Mouse (Mus musculus): ENCODE measurements around the gene Ttc30b. TPM values are rescaled to one million over a fixed set of nuclear protein-coding genes. Genes with fewer than 3 reads are reported as not detected.
"Not testable (repeated sequence)": the region's sequence is repeated elsewhere in the genome, so short reads cannot be mapped to it uniquely, and the experiment has no call there.

Gene Ttc30b
- polyA plus RNA-seq, 1 experiment = 1.7 TPM

- H3K27me3 ChIP-seq (ENCODE audit: control insufficient read depth, insufficient read depth, insufficient read length) = peaks cover 42% of the 10 kb centered on the region
- no peaks in the 10 kb centered on the region for H3K36me3 ChIP-seq (ENCODE audit: control insufficient read depth, insufficient read depth)
- no peaks in the 10 kb centered on the region for H3K79me2 ChIP-seq (ENCODE audit: control insufficient read depth, insufficient read depth)
- H3K4me3 ChIP-seq = no peak overlapping the region
- H3ac ChIP-seq (ENCODE audit: control insufficient read depth, insufficient read length) = no peak overlapping the region
- H3K4me2 ChIP-seq (ENCODE audit: low read depth) = no peak overlapping the region
- no peak for TF ChIP-seq MYOD1 (IDR thresholded peaks at IDR 0.05; ENCODE audit: control insufficient read depth in 1 of 3, insufficient read length in 2 of 3, low read depth in 2 of 3)
- TF ChIP-seq TCF12 (IDR thresholded peaks at IDR 0.05; ENCODE audit: insufficient read depth, poor library complexity, severe bottlenecking) = no peak
- no peak for TF ChIP-seq POLR2AphosphoS2 (IDR thresholded peaks at IDR 0.05; ENCODE audit: insufficient read length, low read depth)
- no peak for TF ChIP-seq POLR2A (IDR thresholded peaks at IDR 0.05; ENCODE audit: insufficient read length, low read depth)
- no peak for TF ChIP-seq E2F4 (IDR thresholded peaks at IDR 0.05; ENCODE audit: insufficient read depth)
- TF ChIP-seq REST (IDR thresholded peaks at IDR 0.05; ENCODE audit: insufficient read depth, insufficient read length) = no peak
- no peak for TF ChIP-seq USF1 (IDR thresholded peaks at IDR 0.05; ENCODE audit: low read depth)
- TF ChIP-seq SRF (IDR thresholded peaks at IDR 0.05; ENCODE audit: control insufficient read depth, insufficient read length, low read depth) = no peak
- TF ChIP-seq CEBPB (IDR thresholded peaks at IDR 0.05; ENCODE audit: insufficient read depth, poor library complexity, severe bottlenecking) = no peak
- no peak for TF ChIP-seq MAX (IDR thresholded peaks at IDR 0.05; ENCODE audit: low read depth)
- TF ChIP-seq MYOG (IDR thresholded peaks at IDR 0.05; ENCODE audit: control insufficient read depth in 1 of 3, insufficient read depth in 1 of 3, insufficient read length in 2 of 3, low read depth in 2 of 3) = no peak
- no peak for TF ChIP-seq TCF3 (IDR thresholded peaks at IDR 0.05; ENCODE audit: insufficient read length, low read depth)
Measured at GRCm38 (mm10) chr2:75953320-75953719, 14.9 kb upstream of the Ttc30b start.

- TF ChIP-seq E2F4 (IDR thresholded peaks at IDR 0.05; ENCODE audit: insufficient read depth) = no peak
- TF ChIP-seq REST (IDR thresholded peaks at IDR 0.05; ENCODE audit: insufficient read depth, insufficient read length) = no peak
- TF ChIP-seq CEBPB (IDR thresholded peaks at IDR 0.05; ENCODE audit: insufficient read depth, poor library complexity, severe bottlenecking) = no peak
- no peak for TF ChIP-seq MYOG (IDR thresholded peaks at IDR 0.05; ENCODE audit: control insufficient read depth in 1 of 3, insufficient read depth in 1 of 3, insufficient read length in 2 of 3, low read depth in 2 of 3)
- no peak for TF ChIP-seq MAX (IDR thresholded peaks at IDR 0.05; ENCODE audit: low read depth)
- no peak for TF ChIP-seq POLR2A (IDR thresholded peaks at IDR 0.05; ENCODE audit: insufficient read length, low read depth)
- TF ChIP-seq SRF (IDR thresholded peaks at IDR 0.05; ENCODE audit: control insufficient read depth, insufficient read length, low read depth) = no peak
- no peak for TF ChIP-seq POLR2AphosphoS2 (IDR thresholded peaks at IDR 0.05; ENCODE audit: insufficient read length, low read depth)
- no peak for TF ChIP-seq TCF3 (IDR thresholded peaks at IDR 0.05; ENCODE audit: insufficient read length, low read depth)
- no peak for TF ChIP-seq TCF12 (IDR thresholded peaks at IDR 0.05; ENCODE audit: insufficient read depth, poor library complexity, severe bottlenecking)
- Histone ChIP-seq H3K79me2 (ENCODE audit: control insufficient read depth, insufficient read depth) (no peaks in the 10 kb centered on the region), H3K4me3 (no peak overlapping the region), H3K27me3 (ENCODE audit: control insufficient read depth, insufficient read depth, insufficient read length) (peaks cover 34% of the 10 kb centered on the region), H3ac (ENCODE audit: control insufficient read depth, insufficient read length) (no peak overlapping the region), H3K4me2 (ENCODE audit: low read depth) (no peak overlapping the region), H3K36me3 (ENCODE audit: control insufficient read depth, insufficient read depth) (no peaks in the 10 kb centered on the region)
Measured at GRCm38 (mm10) chr2:75950685-75951084, 12.3 kb upstream of the Ttc30b start.

GRCm38 (mm10) chr2:75937520-75938116, 767 bp downstream of the Ttc30b start:
- H3K36me3 ChIP-seq (ENCODE audit: control insufficient read depth, insufficient read depth); H3K79me2 ChIP-seq (ENCODE audit: control insufficient read depth, insufficient read depth); H3K27me3 ChIP-seq (ENCODE audit: control insufficient read depth, insufficient read depth, insufficient read length): not testable (repeated sequence)
- Histone ChIP-seq H3K4me2 (ENCODE audit: low read depth) (peak overlapping the region; percentile 85), H3K4me3 (peak overlapping the region; percentile 31), H3ac (ENCODE audit: control insufficient read depth, insufficient read length) (peak overlapping the region; percentile 43)

- H3K4me2 ChIP-seq (ENCODE audit: low read depth); H3ac ChIP-seq (ENCODE audit: control insufficient read depth, insufficient read length); H3K4me3 ChIP-seq; H3K27me3 ChIP-seq (ENCODE audit: control insufficient read depth, insufficient read depth, insufficient read length); H3K36me3 ChIP-seq (ENCODE audit: control insufficient read depth, insufficient read depth); H3K79me2 ChIP-seq (ENCODE audit: control insufficient read depth, insufficient read depth): not testable (repeated sequence)
Measured at GRCm38 (mm10) chr2:75936685-75937084, 1.7 kb downstream of the Ttc30b start.

DNA sequence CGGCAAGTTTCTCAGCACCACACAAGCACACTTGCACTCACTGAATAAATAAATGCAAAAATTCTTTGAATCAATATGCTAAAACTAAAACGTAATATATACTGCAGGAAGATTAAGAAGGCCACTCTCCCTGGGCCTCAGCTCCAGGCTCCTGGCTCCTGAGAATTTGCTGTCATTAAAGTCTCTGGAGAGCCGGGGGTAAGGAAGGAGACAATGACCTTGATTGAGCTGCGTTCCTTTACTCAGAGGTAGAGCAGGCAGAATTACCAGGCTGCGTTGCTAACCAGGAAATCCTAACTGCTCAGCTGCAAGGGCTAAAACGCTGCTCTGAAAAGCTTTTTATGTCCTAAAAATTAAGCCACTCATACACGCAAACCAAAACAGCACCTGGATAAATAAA, 4.8 kb downstream of the Ttc30b start:
- Histone ChIP-seq H3K79me2 (ENCODE audit: control insufficient read depth, insufficient read depth) (no peaks in the 10 kb centered on the region), H3K4me2 (ENCODE audit: low read depth) (no peak overlapping the region), H3K27me3 (ENCODE audit: control insufficient read depth, insufficient read depth, insufficient read length) (no peaks in the 10 kb centered on the region), H3K36me3 (ENCODE audit: control insufficient read depth, insufficient read depth) (peaks cover 10% of the 10 kb centered on the region), H3K4me3 (no peak overlapping the region), H3ac (ENCODE audit: control insufficient read depth, insufficient read length) (no peak overlapping the region)
- TF ChIP-seq POLR2AphosphoS2 (IDR thresholded peaks at IDR 0.05; ENCODE audit: insufficient read length, low read depth) (no peak), CEBPB (IDR thresholded peaks at IDR 0.05; ENCODE audit: insufficient read depth, poor library complexity, severe bottlenecking) (no peak), USF1 (IDR thresholded peaks at IDR 0.05; ENCODE audit: low read depth) (no peak), MYOG (IDR thresholded peaks at IDR 0.05; ENCODE audit: control insufficient read depth in 1 of 3, insufficient read depth in 1 of 3, insufficient read length in 2 of 3, low read depth in 2 of 3) (no peak), E2F4 (IDR thresholded peaks at IDR 0.05; ENCODE audit: insufficient read depth) (no peak), POLR2A (IDR thresholded peaks at IDR 0.05; ENCODE audit: insufficient read length, low read depth) (no peak), TCF12 (IDR thresholded peaks at IDR 0.05; ENCODE audit: insufficient read depth, poor library complexity, severe bottlenecking) (no peak), MAX (IDR thresholded peaks at IDR 0.05; ENCODE audit: low read depth) (no peak), SRF (IDR thresholded peaks at IDR 0.05; ENCODE audit: control insufficient read depth, insufficient read length, low read depth) (no peak), MYOD1 (IDR thresholded peaks at IDR 0.05; ENCODE audit: control insufficient read depth in 1 of 3, insufficient read length in 2 of 3, low read depth in 2 of 3) (no peak), REST (IDR thresholded peaks at IDR 0.05; ENCODE audit: insufficient read depth, insufficient read length) (no peak), TCF3 (IDR thresholded peaks at IDR 0.05; ENCODE audit: insufficient read length, low read depth) (no peak)

Measured in myocyte (in vitro differentiated cells).